Mouse (Mus musculus) spleen, adult 2 months (tissue): ENCODE results near the gene Ggt5. TPM values are rescaled to one million over a fixed set of nuclear protein-coding genes. Genes with fewer than 3 reads are reported as not detected.

Source experiments
- DNase-seq, 2 experiments: peaks; one replicate each; pipeline versions ENCODE4 v3.0.0 to v3.0.0-alpha.2; 2012 to 2021; ENCODE audit warnings: low spot score in 2 of 2, low read depth in 1 of 2
- H3K27ac ChIP-seq: fragments of 200-500 bp; 2 replicates; pipeline ENCODE4 v1.5.1; 2012; ENCODE audit warnings: low read length, inconsistent platforms; ENCODE audit not compliant: insufficient read depth
- H3K27me3 ChIP-seq: fragments of 200-500 bp; 2 replicates; pipeline ENCODE4 v1.6.1; 2012; ENCODE audit warnings: mild to moderate bottlenecking, moderate library complexity, low read length, inconsistent platforms; ENCODE audit not compliant: control insufficient read depth, insufficient read depth
- H3K36me3 ChIP-seq: fragments of 200-500 bp; 2 replicates; pipeline ENCODE4 v1.6.1; 2012; ENCODE audit warnings: mild to moderate bottlenecking, low read length, inconsistent platforms; ENCODE audit not compliant: control insufficient read depth, insufficient read depth
- H3K4me1 ChIP-seq: fragments of 200-500 bp; 2 replicates; pipeline ENCODE4 v1.6.1; 2011; ENCODE audit warnings: inconsistent platforms; ENCODE audit not compliant: control insufficient read depth, insufficient read depth, insufficient read length
- H3K4me3 ChIP-seq: fragments of 200-500 bp; 2 replicates; pipeline ENCODE4 v1.5.1; 2011; ENCODE audit warnings: mild to moderate bottlenecking, inconsistent platforms; ENCODE audit not compliant: insufficient read depth, insufficient read length; ENCODE audit errors: extremely low read depth
- CTCF ChIP-seq: fragments of 200-500 bp; IDR thresholded peaks from 2 replicates; pipeline ENCODE4 v1.5.1; 2011; ENCODE audit warnings: mild to moderate bottlenecking, inconsistent platforms; ENCODE audit not compliant: insufficient read depth, insufficient read length, insufficient replicate concordance; ENCODE audit errors: extremely low read depth
- POLR2A ChIP-seq: fragments of 200-500 bp; IDR thresholded peaks from 2 replicates; pipeline ENCODE4 v1.6.1; 2011; ENCODE audit warnings: low read depth, low read length, inconsistent platforms
- WGBS: fragments of 180-500 bp; shearing (Covaris S2); methylation state at CpG from one replicate; pipeline ENCODE4 v1.1.7; 2018; 5-methylcytosine and 5-hydroxymethylcytosine counted together
- polyA plus RNA-seq: library from polyadenylated mRNA; depleted of rRNA; stranded (reverse); fragments of >200 nt; gene quantifications from 2 replicates; pipeline ENCODE4 v1.2.3, GENCODE M21; 2012

Gene Ggt5
- polyA plus RNA-seq, 1 experiment, result 70.9 TPM

DNA sequence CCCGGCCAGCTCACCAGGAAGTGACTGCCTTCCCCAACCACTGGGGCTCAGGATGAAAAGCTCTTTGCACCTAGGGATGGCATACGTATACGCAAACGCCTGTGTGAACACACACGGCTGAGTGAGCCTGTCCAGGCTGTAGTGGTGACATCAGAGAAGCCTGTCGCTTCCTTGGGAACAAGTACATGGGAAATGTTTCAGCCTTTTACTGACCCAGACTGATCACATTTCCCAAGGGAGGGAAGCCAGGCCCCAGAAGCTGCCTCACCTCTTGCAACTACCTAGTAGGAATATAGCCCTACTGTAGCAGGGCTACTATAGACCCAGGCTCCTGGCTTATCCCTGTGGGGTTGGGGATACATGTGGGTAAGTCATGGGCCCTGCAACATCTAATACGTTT lies 3.4 kb downstream of the Ggt5 start:
- Histone ChIP-seq H3K4me1 (peaks cover 34% of the 10 kb centered on the region; the same call in 1 of the 2 replicates), H3K27ac (peak overlapping the region; percentile 97), H3K4me3 (peak overlapping the region; percentile 58)

GRCm38 (mm10) chr10:75595981-75596380 lies 6.8 kb downstream of the Ggt5 start:
- H3K4me3 ChIP-seq, result no peak overlapping the region
- no peak for DNase-seq
- WGBS, result 78% methylated on average over 8 of the region's 8 CpGs
- no peaks in the 10 kb centered on the region for H3K36me3 ChIP-seq
- H3K27ac ChIP-seq, result no peak overlapping the region
- H3K27me3 ChIP-seq, result no peaks in the 10 kb centered on the region
- TF ChIP-seq POLR2A (no peak), CTCF (no peak)
- H3K4me1 ChIP-seq, result peaks cover 14% of the 10 kb centered on the region; the same call in 1 of the 2 replicates

More for the DNA sequence above, 3.4 kb downstream of the Ggt5 start:
- TF ChIP-seq POLR2A (no peak), CTCF (no peak)
- no peaks in the 10 kb centered on the region for H3K36me3 ChIP-seq
- no peaks in the 10 kb centered on the region for H3K27me3 ChIP-seq
- WGBS, result 72% methylated on average over 7 of the region's 7 CpGs
- DNase-seq, result no peak

- no peaks in the 10 kb centered on the region for H3K36me3 ChIP-seq
- DNase-seq, result no peak
- 90% methylated on average over 7 of the region's 7 CpGs for WGBS
- no peak overlapping the region for H3K4me3 ChIP-seq
- H3K27ac ChIP-seq, result no peak overlapping the region
- TF ChIP-seq CTCF (no peak), POLR2A (no peak)
- H3K4me1 ChIP-seq, result no peaks in the 10 kb centered on the region
- H3K27me3 ChIP-seq, result no peaks in the 10 kb centered on the region
Observed at GRCm38 (mm10) chr10:75600189-75600730, 11.1 kb downstream of the Ggt5 start.

GRCm38 (mm10) chr10:75605162-75605846 lies 16.2 kb downstream of the Ggt5 start:
- Histone ChIP-seq H3K36me3 (no peaks in the 10 kb centered on the region), H3K27me3 (no peaks in the 10 kb centered on the region), H3K27ac (no peak overlapping the region), H3K4me1 (no peaks in the 10 kb centered on the region), H3K4me3 (no peak overlapping the region)
- DNase-seq, result no peak
- WGBS, result 51% methylated on average over 11 of the region's 11 CpGs
- TF ChIP-seq POLR2A, result no peak
- peak; percentile 33; the same call in 1 of the 2 replicates for TF ChIP-seq CTCF

GRCm38 (mm10) chr10:75607253-75607652 lies 18.1 kb downstream of the Ggt5 start:
- Histone ChIP-seq H3K4me1 (no peaks in the 10 kb centered on the region), H3K27me3 (no peaks in the 10 kb centered on the region), H3K27ac (no peak overlapping the region), H3K36me3 (no peaks in the 10 kb centered on the region), H3K4me3 (no peak overlapping the region)
- no peak for DNase-seq
- TF ChIP-seq CTCF (no peak), POLR2A (no peak)
- WGBS, result 93% methylated on average over 4 of the region's 4 CpGs

DNA sequence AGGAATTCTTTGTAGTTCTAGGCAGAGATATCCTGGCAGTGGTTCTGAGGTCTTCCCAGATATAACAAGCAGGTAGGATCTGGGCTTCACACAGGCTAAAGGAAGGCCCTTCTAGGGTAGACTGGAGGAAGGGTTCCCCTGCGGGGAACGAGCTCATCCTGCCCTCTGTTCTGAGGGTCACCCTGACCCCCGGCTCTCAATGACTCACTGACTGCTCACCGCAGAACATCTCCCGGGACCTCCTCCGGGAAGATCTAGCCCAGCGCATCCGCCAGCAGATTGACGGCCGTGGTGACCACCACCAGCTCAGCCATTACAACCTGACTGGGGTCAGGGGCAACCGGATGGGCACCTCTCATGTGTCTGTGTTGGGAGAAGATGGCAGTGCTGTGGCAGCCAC lies 19.8 kb downstream of the Ggt5 start:
- 92% methylated on average over 11 of the region's 11 CpGs for WGBS
- Histone ChIP-seq H3K4me3 (no peak overlapping the region), H3K27me3 (no peaks in the 10 kb centered on the region), H3K4me1 (no peaks in the 10 kb centered on the region), H3K27ac (no peak overlapping the region), H3K36me3 (no peaks in the 10 kb centered on the region)
- no peak for DNase-seq
- TF ChIP-seq CTCF (no peak), POLR2A (no peak)

DNA sequence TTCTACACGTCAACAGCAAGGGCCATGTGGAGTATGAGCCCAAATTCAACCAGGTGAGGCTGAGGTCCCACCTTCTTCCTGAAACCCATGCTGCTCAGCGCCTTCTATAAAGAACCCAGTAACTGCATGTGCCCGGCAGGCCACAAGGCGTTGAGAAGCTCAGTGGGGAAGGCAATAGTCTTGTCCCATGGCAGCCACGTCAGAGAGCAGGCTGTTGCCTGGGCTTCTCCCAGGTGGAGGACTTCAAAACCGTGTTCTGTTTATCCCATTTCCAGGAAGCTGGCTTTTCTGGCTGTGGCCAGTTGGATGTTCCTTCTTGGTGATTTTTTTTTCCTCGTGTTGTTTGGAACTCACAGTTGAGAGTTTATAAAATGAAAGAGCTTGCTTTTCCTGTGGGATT lies 21.3 kb downstream of the Ggt5 start:
- no peak for DNase-seq
- Histone ChIP-seq H3K27ac (no peak overlapping the region), H3K4me3 (no peak overlapping the region), H3K36me3 (no peaks in the 10 kb centered on the region; the same call in 1 of the 2 replicates), H3K27me3 (no peaks in the 10 kb centered on the region), H3K4me1 (no peaks in the 10 kb centered on the region)
- no peak for TF ChIP-seq POLR2A
- no peak for TF ChIP-seq CTCF
- 89% methylated on average over 7 of the region's 7 CpGs for WGBS
